Mouse (Mus musculus): ENCODE data around the gene BC029722.

DNA sequence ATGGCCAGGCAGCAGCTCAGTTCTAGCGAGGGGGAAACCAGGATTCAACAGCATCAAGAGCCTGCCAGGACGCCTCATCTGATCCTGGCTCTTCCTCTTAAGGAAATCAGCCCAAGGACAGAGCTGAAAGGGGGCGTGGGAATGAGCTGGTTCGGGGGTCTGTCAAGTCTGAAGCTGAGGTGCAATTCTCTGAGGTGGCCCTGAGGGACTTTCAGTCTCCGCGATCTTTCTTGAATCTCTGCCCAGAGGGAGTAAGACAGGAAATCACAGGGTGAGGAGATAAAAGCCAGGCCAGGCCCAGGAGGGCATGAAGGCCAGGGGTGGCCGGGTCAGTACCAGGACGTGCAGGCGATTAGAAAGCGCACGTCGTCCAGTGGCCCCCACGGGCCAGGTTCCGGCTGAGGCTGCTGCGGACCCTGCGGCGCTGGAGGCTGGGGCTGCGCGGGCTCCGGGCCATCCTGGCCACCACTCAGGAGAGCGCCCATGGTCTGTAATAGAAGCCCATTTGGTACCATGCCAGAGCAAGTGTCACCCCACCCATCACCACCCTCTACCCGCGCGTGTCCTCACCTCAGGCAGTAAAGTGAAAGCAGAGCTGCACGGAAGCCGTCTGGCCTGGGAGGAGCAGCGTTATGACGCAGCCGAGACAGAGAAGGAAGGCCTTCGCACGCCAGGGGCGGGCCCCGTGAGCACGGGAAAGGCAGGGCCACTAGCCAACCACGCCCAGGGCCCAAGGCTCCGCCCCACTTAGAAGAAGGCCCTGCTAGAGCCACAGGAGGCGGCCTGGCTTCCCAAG is 432 bp downstream of the BC029722 start:
- TF ChIP-seq CTCF (conservative IDR thresholded peaks at IDR 0.05; ENCODE audit: low read length) (no peak), NANOG (IDR thresholded peaks at IDR 0.05; ENCODE audit: borderline replicate concordance, low read length) (no peak)

Measured in E14TG2a.4 (cell line).